ENCODE assay signal across 8 mouse cellular contexts in genomic region chr14:61277285-61277684, GRCm38 (mm10). TPM values are rescaled to one million over a fixed set of nuclear protein-coding genes. Genes with fewer than 3 reads are reported as not detected.
DNase-seq lines count a peak whose midpoint lies in the region; ATAC-seq and TF ChIP-seq lines count a peak whose summit lies in the region.
"Had no signal": no experiment of that assay in that cellular context is flagged by ENCODE, and none has a peak within 500 bp of the region (broad histone marks: within the 10 kb centered on the region; RNA-seq: fewer than 3 reads in every experiment).

No protein-coding gene starts in this region.

- peak; percentile 41 for DNase-seq in hindbrain, embryonic 10.5 days (ENCODE audit: low spot score)
- DNase-seq in hindbrain, embryonic 14.5 days (ENCODE audit: low spot score): no peak
- DNase-seq in 3T3-L1 (ENCODE audit: low read depth, low spot score): peak; percentile 32
- peak; percentile 74 to 75 for DNase-seq in B cell, adult 2 months
- DNase-seq in c-Kit-positive CD71-positive TER-119-negative erythroid progenitor cells, embryonic 14.5 days (ENCODE audit: low read depth): peak; percentile 27
- DNase-seq in lung, postnatal 36 days: peak; percentile 56
- peak; percentile 60 for DNase-seq in stomach, postnatal 0 days (ENCODE audit: low spot score)

- peaks cover 14% of the 10 kb centered on the region for H3K4me1 ChIP-seq in hindbrain, embryonic 10.5 days (replicated peaks)
- no peaks in the 10 kb centered on the region for H3K4me1 ChIP-seq in hindbrain, embryonic 14.5 days (replicated peaks; ENCODE audit: control insufficient read depth, insufficient read depth, low read length)
- no peaks in the 10 kb centered on the region for H3K4me1 ChIP-seq in stomach, postnatal 0 days (replicated peaks; ENCODE audit: control insufficient read depth, insufficient read depth)

- ATAC-seq in hindbrain, embryonic 14.5 days (ENCODE audit: low FRiP score): no peak
- no peak for ATAC-seq in stomach, postnatal 0 days (ENCODE audit: low FRiP score, low TSS enrichment)

- no peak overlapping the region for H3K27ac ChIP-seq in hindbrain, embryonic 10.5 days
- H3K27ac ChIP-seq in hindbrain, embryonic 14.5 days: no peak overlapping the region
- no peak overlapping the region for H3K27ac ChIP-seq in stomach, postnatal 0 days (replicated peaks)
- H3K27ac ChIP-seq: limb, embryonic 12.5 days had no signal

- H3K9me3 ChIP-seq in hindbrain, embryonic 10.5 days: no peaks in the 10 kb centered on the region
- no peaks in the 10 kb centered on the region for H3K9me3 ChIP-seq in hindbrain, embryonic 14.5 days (ENCODE audit: control insufficient read depth, low read length)
- no peaks in the 10 kb centered on the region for H3K9me3 ChIP-seq in stomach, postnatal 0 days (ENCODE audit: control insufficient read depth, low read length)
- H3K9me3 ChIP-seq: limb, embryonic 12.5 days had no signal

- peaks cover 46% of the 10 kb centered on the region for H3K27me3 ChIP-seq in hindbrain, embryonic 10.5 days (ENCODE audit: insufficient read depth, poor library complexity, severe bottlenecking)
- H3K27me3 ChIP-seq in hindbrain, embryonic 14.5 days (ENCODE audit: control insufficient read depth, insufficient read depth, low read length): peaks cover 34% of the 10 kb centered on the region
- H3K27me3 ChIP-seq in stomach, postnatal 0 days (ENCODE audit: control insufficient read depth, insufficient read depth, low read length): peaks cover 2% of the 10 kb centered on the region; the same call in 1 of the 2 replicates

- no peak overlapping the region for H3K4me3 ChIP-seq in hindbrain, embryonic 10.5 days
- H3K4me3 ChIP-seq in hindbrain, embryonic 14.5 days (replicated peaks; ENCODE audit: low read length): no peak overlapping the region
- H3K4me3 ChIP-seq in stomach, postnatal 0 days (ENCODE audit: low read depth, low read length): no peak overlapping the region
- H3K4me3 ChIP-seq: limb, embryonic 12.5 days had no signal

- peak; percentile 83 for TF ChIP-seq CTCF in stomach, postnatal 0 days (IDR thresholded peaks at IDR 0.05; ENCODE audit: low read depth)

- H3K9ac ChIP-seq in hindbrain, embryonic 14.5 days: no peak overlapping the region
- no peak overlapping the region for H3K9ac ChIP-seq in stomach, postnatal 0 days (ENCODE audit: low read length)
- H3K9ac ChIP-seq: limb, embryonic 12.5 days had no signal

- H3K36me3 ChIP-seq in hindbrain, embryonic 10.5 days: no peaks in the 10 kb centered on the region
- no peaks in the 10 kb centered on the region for H3K36me3 ChIP-seq in hindbrain, embryonic 14.5 days (replicated peaks; ENCODE audit: control insufficient read depth, insufficient read depth)
- H3K36me3 ChIP-seq in stomach, postnatal 0 days (ENCODE audit: control insufficient read depth, insufficient read depth, low read length): no peaks in the 10 kb centered on the region; the same call in 1 of the 2 replicates
- H3K36me3 ChIP-seq: limb, embryonic 12.5 days had no signal

- no peak for TF ChIP-seq EP300 in stomach, postnatal 0 days (optimal IDR thresholded peaks at IDR 0.05)

- H3K4me2 ChIP-seq in hindbrain, embryonic 14.5 days (replicated peaks): no peak overlapping the region
- no peak overlapping the region for H3K4me2 ChIP-seq in stomach, postnatal 0 days (replicated peaks; ENCODE audit: low read depth)
- H3K4me2 ChIP-seq: limb, embryonic 12.5 days had no signal

- 42% methylated on average over 1 of the region's 1 CpGs for WGBS in hindbrain, embryonic 10.5 days
- 48% methylated on average over 1 of the region's 1 CpGs for WGBS in hindbrain, embryonic 14.5 days
- WGBS in stomach, postnatal 0 days: 30% methylated on average over 1 of the region's 1 CpGs

RNA-seq across cellular contexts. Expression of gene Sgcg, which starts 19.0 kb away (rescaled TPM):
- 0.07 TPM in 1 of 2 replicates, not detected in the other for polyA plus RNA-seq in hindbrain, embryonic 10.5 days (2016; fragmentation: Nextera tagmentation; extraction: Ambion mirVana)
- 0.23 and 0.33 TPM in 2 replicates for polyA plus RNA-seq in hindbrain, embryonic 14.5 days (2014; fragmentation: Nextera tagmentation; extraction: Ambion mirVana)
- polyA plus RNA-seq in stomach, postnatal 0 days (2015; fragmentation: Nextera tagmentation; extraction: Ambion mirVana): 2.4 and 2.9 TPM in 2 replicates

RNA-seq across cellular contexts. Expression of gene Arl11, which starts 32.3 kb away (rescaled TPM):
- 0.35 and 0.67 TPM in 2 replicates for polyA plus RNA-seq in hindbrain, embryonic 10.5 days (2016; fragmentation: Nextera tagmentation; extraction: Ambion mirVana)
- 0.25 and 0.82 TPM in 2 replicates for polyA plus RNA-seq in hindbrain, embryonic 14.5 days (2014; fragmentation: Nextera tagmentation; extraction: Ambion mirVana)
- 1.2 TPM in 2 replicates for polyA plus RNA-seq in stomach, postnatal 0 days (2015; fragmentation: Nextera tagmentation; extraction: Ambion mirVana)
